Mouse (Mus musculus): Measurements from ENCODE around the gene Otogl. TPM values are rescaled to one million over a fixed set of nuclear protein-coding genes. Genes with fewer than 3 reads are reported as not detected.

Otogl gene
- polyA plus RNA-seq, 1 experiment from 2014 or later: 0.14 TPM

DNA sequence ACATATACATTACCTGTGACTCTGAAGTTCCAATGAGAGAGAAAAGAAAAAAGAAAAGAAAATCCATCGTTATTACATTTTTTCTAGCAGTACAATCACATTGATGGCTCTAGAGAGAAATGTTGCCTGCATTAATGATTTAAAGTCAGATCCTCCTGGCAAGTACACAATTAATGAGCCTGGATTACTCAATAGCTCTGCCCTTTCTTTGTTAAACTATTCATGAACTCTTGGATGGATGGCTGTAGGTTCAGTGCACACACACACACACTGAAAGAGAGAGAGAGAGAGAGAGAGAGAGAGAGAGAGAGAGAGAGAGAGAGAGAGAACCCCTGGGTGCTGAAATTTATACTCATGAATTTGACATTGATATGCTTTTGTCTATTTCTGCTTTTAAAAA is 192.1 kb downstream of the Otogl start, which contains the start of gene Ptprq:
Gene Ptprq (minus strand): TSS at position 246 of the 400 bp plus-strand sequence.
- Histone ChIP-seq H3K9me3 (ENCODE audit: control insufficient read depth, low read length) (no peaks in the 10 kb centered on the region), H3K4me3 (ENCODE audit: low read depth, low read length) (no peak within 1 kb of the TSS), H3K4me1 (replicated peaks; ENCODE audit: control insufficient read depth, insufficient read depth, low read length) (no peaks in the 10 kb centered on the region), H3K27me3 (replicated peaks; ENCODE audit: control insufficient read depth, insufficient read depth, low read length) (no peaks in the 10 kb centered on the region), H3K9ac (ENCODE audit: low read depth, low read length) (no peak within 1 kb of the TSS), H3K27ac (ENCODE audit: low read depth, low read length) (no peak within 1 kb of the TSS), H3K4me2 (no peak within 1 kb of the TSS), H3K36me3 (ENCODE audit: control insufficient read depth, insufficient read depth, low read length) (no peaks in the 10 kb centered on the region)
- WGBS: 71% methylated on average over 1 of the region's 1 CpGs
- ATAC-seq (replicated peaks; ENCODE audit: low FRiP score) (no peak), DNase-seq (ENCODE audit: low spot score) (no peak)

Other genes starting within 250 kb of the Otogl start
- not detected in 2 replicates for gene Ptprq, start 192.1 kb downstream of the Otogl start, polyA plus RNA-seq (2014; fragmentation: Nextera tagmentation; extraction: Ambion mirVana)

Data from liver, embryonic 11.5 days (tissue).